Mouse (Mus musculus) hindbrain, postnatal 0 days (tissue): ENCODE data around the gene Grid1. TPM values are rescaled to one million over a fixed set of nuclear protein-coding genes. Genes with fewer than 3 reads are reported as not detected.

Source experiments
- ATAC-seq: fragments of 200-750 bp; cut with Nextera tagmentation; 2 replicates; pipeline ENCODE4 v1.8.0; 2017; ENCODE audit warnings: mild to moderate bottlenecking, moderate TSS enrichment, moderate library complexity
- DNase-seq: peaks from one replicate; pipeline ENCODE4 v3.0.0-alpha.2; 2015; ENCODE audit warnings: low spot score
- H3K27ac ChIP-seq: fragments of 300-500 bp; sonication (generic); 2 replicates; pipeline ENCODE4 v1.5.1; 2014; ENCODE audit warnings: mild to moderate bottlenecking
- H3K27me3 ChIP-seq: fragments of 300-500 bp; sonication (generic); 2 replicates; pipeline ENCODE4 v1.6.1; 2014; ENCODE audit warnings: low read length, mixed read lengths; ENCODE audit not compliant: insufficient read depth
- H3K36me3 ChIP-seq: fragments of 300-500 bp; sonication (generic); 2 replicates; pipeline ENCODE4 v1.6.1; 2014; ENCODE audit warnings: low read length, mixed read lengths; ENCODE audit not compliant: insufficient read depth
- H3K4me1 ChIP-seq: fragments of 300-500 bp; sonication (generic); 2 replicates; pipeline ENCODE4 v1.6.1; 2014; ENCODE audit warnings: antibody characterized with exemption, low read length, mixed read lengths; ENCODE audit not compliant: insufficient read depth
- H3K4me2 ChIP-seq: fragments of 300-500 bp; sonication (generic); 2 replicates; pipeline ENCODE4 v1.6.1; 2014; ENCODE audit warnings: low read depth, mild to moderate bottlenecking, low read length, moderate library complexity, mixed read lengths
- H3K4me3 ChIP-seq: fragments of 300-500 bp; sonication (generic); 2 replicates; pipeline ENCODE4 v1.5.1; 2014; ENCODE audit warnings: low read length
- H3K9ac ChIP-seq: fragments of 300-500 bp; sonication (generic); replicated peaks from 2 replicates; pipeline ENCODE4 v1.6.1; 2014; ENCODE audit warnings: mild to moderate bottlenecking, low read length, moderate library complexity, mixed read lengths
- H3K9me3 ChIP-seq: fragments of 300-500 bp; sonication (generic); 2 replicates; pipeline ENCODE4 v1.6.1; 2016; ENCODE audit warnings: low read length, mixed read lengths
- CTCF ChIP-seq: IDR thresholded peaks from 2 replicates; pipeline ENCODE4 v1.5.1; 2016; ENCODE audit warnings: antibody characterized with exemption, control low read depth, low read depth
- WGBS: fragments of 180-500 bp; shearing (Covaris S2); extraction: QIAGEN DNeasy Blood & Tissue Kit; methylation state at CpG from one replicate; pipeline ENCODE4 v1.1.7; 2014; 5-methylcytosine and 5-hydroxymethylcytosine counted together
- polyA plus RNA-seq: library from polyadenylated mRNA; unstranded; fragments of >200 nt; fragmentation: Nextera tagmentation; extraction: Ambion mirVana; gene quantifications from 2 replicates; pipeline ENCODE4 v1.2.1, GENCODE M21; 2015
- total RNA-seq: library from RNA; depleted of rRNA; stranded (reverse); fragments of >200 nt; gene quantifications from 2 replicates; pipeline ENCODE4 v1.2.3, GENCODE M21; 2014

Gene Grid1
- total and polyA plus RNA-seq, 2 experiments from 2014 or later, result 8.6 to 33.7 TPM

GRCm38 (mm10) chr14:34846799-34847198, 26.9 kb downstream of the Grid1 start:
- WGBS, result 32% methylated on average over 4 of the region's 4 CpGs
- no peak for TF ChIP-seq CTCF
- Histone ChIP-seq H3K36me3 (no peaks in the 10 kb centered on the region), H3K9ac (no peak overlapping the region), H3K27me3 (no peaks in the 10 kb centered on the region), H3K4me2 (no peak overlapping the region), H3K27ac (no peak overlapping the region), H3K9me3 (no peaks in the 10 kb centered on the region), H3K4me1 (no peaks in the 10 kb centered on the region), H3K4me3 (no peak overlapping the region)
- ATAC-seq (peak; percentile 55; the same call in 1 of the 2 replicates), DNase-seq (peak; percentile 35)

- no peaks in the 10 kb centered on the region for H3K27me3 ChIP-seq
- H3K4me2 ChIP-seq, result no peak overlapping the region
- H3K27ac ChIP-seq, result no peak overlapping the region
- 97% methylated on average over 5 of the region's 5 CpGs for WGBS
- peak; percentile 39 for ATAC-seq
- TF ChIP-seq CTCF, result no peak
- no peak for DNase-seq
- no peaks in the 10 kb centered on the region for H3K4me1 ChIP-seq
- H3K4me3 ChIP-seq, result no peak overlapping the region
- H3K36me3 ChIP-seq, result no peaks in the 10 kb centered on the region
- no peak overlapping the region for H3K9ac ChIP-seq
- H3K9me3 ChIP-seq, result no peaks in the 10 kb centered on the region
These were observed 27.7 kb downstream of the Grid1 start for GRCm38 (mm10) chr14:34847625-34848024.

- no peaks in the 10 kb centered on the region for H3K4me1 ChIP-seq
- 69% methylated on average over 9 of the region's 9 CpGs for WGBS
- no peak overlapping the region for H3K4me2 ChIP-seq
- no peak overlapping the region for H3K4me3 ChIP-seq
- H3K27me3 ChIP-seq, result no peaks in the 10 kb centered on the region
- no peak overlapping the region for H3K9ac ChIP-seq
- no peak for TF ChIP-seq CTCF
- no peaks in the 10 kb centered on the region for H3K36me3 ChIP-seq
- ATAC-seq (no peak), DNase-seq (no peak)
- no peaks in the 10 kb centered on the region for H3K9me3 ChIP-seq
- no peak overlapping the region for H3K27ac ChIP-seq
These were observed 41.2 kb downstream of the Grid1 start for GRCm38 (mm10) chr14:34860891-34861780.

GRCm38 (mm10) chr14:34867266-34867665, 47.4 kb downstream of the Grid1 start:
- Histone ChIP-seq H3K4me3 (no peak overlapping the region), H3K4me2 (no peak overlapping the region), H3K4me1 (no peaks in the 10 kb centered on the region; the same call in 1 of the 2 replicates), H3K9ac (no peak overlapping the region), H3K27ac (no peak overlapping the region), H3K27me3 (no peaks in the 10 kb centered on the region), H3K36me3 (no peaks in the 10 kb centered on the region), H3K9me3 (no peaks in the 10 kb centered on the region)
- TF ChIP-seq CTCF, result no peak
- ATAC-seq, result no peak
- 34% methylated on average over 5 of the region's 5 CpGs for WGBS
- peak; percentile 1 for DNase-seq

GRCm38 (mm10) chr14:34868513-34869260, 48.8 kb downstream of the Grid1 start:
- H3K4me1 ChIP-seq, result no peaks in the 10 kb centered on the region; the same call in 1 of the 2 replicates
- H3K27me3 ChIP-seq, result no peaks in the 10 kb centered on the region
- TF ChIP-seq CTCF, result no peak
- no peaks in the 10 kb centered on the region for H3K9me3 ChIP-seq
- no peak overlapping the region for H3K4me3 ChIP-seq
- 31% methylated on average over 6 of the region's 6 CpGs for WGBS
- no peaks in the 10 kb centered on the region for H3K36me3 ChIP-seq
- H3K27ac ChIP-seq, result no peak overlapping the region
- no peak overlapping the region for H3K4me2 ChIP-seq
- DNase-seq (peak; percentile 74), ATAC-seq (peak; percentile 85)
- H3K9ac ChIP-seq, result no peak overlapping the region

- DNase-seq (no peak), ATAC-seq (no peak)
- no peak overlapping the region for H3K9ac ChIP-seq
- WGBS, result 47% methylated on average over 6 of the region's 6 CpGs
- no peak overlapping the region for H3K4me3 ChIP-seq
- H3K27me3 ChIP-seq, result no peaks in the 10 kb centered on the region; the same call in 1 of the 2 replicates
- TF ChIP-seq CTCF, result no peak
- H3K4me1 ChIP-seq, result peaks cover 22% of the 10 kb centered on the region
- H3K9me3 ChIP-seq, result no peaks in the 10 kb centered on the region
- no peaks in the 10 kb centered on the region for H3K36me3 ChIP-seq
- no peak overlapping the region for H3K4me2 ChIP-seq
- no peak overlapping the region for H3K27ac ChIP-seq
These were observed 60.1 kb downstream of the Grid1 start for GRCm38 (mm10) chr14:34879996-34880395.
